Mouse (Mus musculus): ENCODE results near the gene Nfya. TPM values are rescaled to one million over a fixed set of nuclear protein-coding genes. Genes with fewer than 3 reads are reported as not detected.

The Nfya gene
- total and polyA plus RNA-seq, 3 experiments: 26.9 to 44.2 (median 29.3) TPM

Other genes starting within 250 kb of the Nfya start
- not detected in 2 replicates for gene A530064D06Rik, start 242.6 kb downstream of the Nfya start, total RNA-seq (2012; rRNA removed)
- 0.15 and 0.20 TPM in 2 replicates for gene A530064D06Rik, start 242.6 kb downstream of the Nfya start, total RNA-seq (2014; rRNA removed)
- gene A530064D06Rik, start 242.6 kb downstream of the Nfya start, polyA plus RNA-seq (2012; ENCODE audit: insufficient read length, low read depth): 0.60 and 0.68 TPM in 2 replicates
- 0.08 TPM in 1 of 2 replicates, not detected in the other for gene Trem1, start 177.1 kb downstream of the Nfya start, total RNA-seq (2012; rRNA removed)
- 0.17 and 0.32 TPM in 2 replicates for gene Trem1, start 177.1 kb downstream of the Nfya start, total RNA-seq (2014; rRNA removed)
- 0.25 and 0.29 TPM in 2 replicates for gene Trem1, start 177.1 kb downstream of the Nfya start, polyA plus RNA-seq (2012; ENCODE audit: insufficient read length, low read depth)
- not detected in 2 replicates for gene Trem3, start 162.1 kb downstream of the Nfya start, total RNA-seq (2012; rRNA removed)
- not detected in 2 replicates for gene Trem3, start 162.1 kb downstream of the Nfya start, total RNA-seq (2014; rRNA removed)
- not detected in 2 replicates for gene Trem3, start 162.1 kb downstream of the Nfya start, polyA plus RNA-seq (2012; ENCODE audit: insufficient read length, low read depth)
- gene Treml4, start 145.6 kb downstream of the Nfya start, total RNA-seq (2012; rRNA removed): 0.13 TPM in 1 of 2 replicates, not detected in the other
- 0.22 and 0.55 TPM in 2 replicates for gene Treml4, start 145.6 kb downstream of the Nfya start, total RNA-seq (2014; rRNA removed)
- gene Treml4, start 145.6 kb downstream of the Nfya start, polyA plus RNA-seq (2012; ENCODE audit: insufficient read length, low read depth): 1.1 TPM in 2 replicates
- gene Treml2, start 110.4 kb downstream of the Nfya start, total RNA-seq (2012; rRNA removed): 1.3 and 2.4 TPM in 2 replicates
- 5.5 and 6.4 TPM in 2 replicates for gene Treml2, start 110.4 kb downstream of the Nfya start, total RNA-seq (2014; rRNA removed)
- 9.8 and 10.2 TPM in 2 replicates for gene Treml2, start 110.4 kb downstream of the Nfya start, polyA plus RNA-seq (2012; ENCODE audit: insufficient read length, low read depth)
- 0.08 TPM in 1 of 2 replicates, not detected in the other for gene B430306N03Rik, start 93.8 kb downstream of the Nfya start, total RNA-seq (2012; rRNA removed)
- gene B430306N03Rik, start 93.8 kb downstream of the Nfya start, total RNA-seq (2014; rRNA removed): 0.21 and 0.35 TPM in 2 replicates
- gene B430306N03Rik, start 93.8 kb downstream of the Nfya start, polyA plus RNA-seq (2012; ENCODE audit: insufficient read length, low read depth): 1.0 and 1.6 TPM in 2 replicates
- not detected in 2 replicates for gene Trem2, start 63.5 kb downstream of the Nfya start, total RNA-seq (2012; rRNA removed)
- gene Trem2, start 63.5 kb downstream of the Nfya start, total RNA-seq (2014; rRNA removed): not detected in 2 replicates
- gene Trem2, start 63.5 kb downstream of the Nfya start, polyA plus RNA-seq (2012; ENCODE audit: insufficient read length, low read depth): not detected in 2 replicates
- not detected in 2 replicates for gene Treml1, start 50.0 kb downstream of the Nfya start, total RNA-seq (2012; rRNA removed)
- gene Treml1, start 50.0 kb downstream of the Nfya start, total RNA-seq (2014; rRNA removed): not detected in 2 replicates
- gene Treml1, start 50.0 kb downstream of the Nfya start, polyA plus RNA-seq (2012; ENCODE audit: insufficient read length, low read depth): not detected in 2 replicates
- gene Oard1, start 108 bp upstream of the Nfya start, total RNA-seq (2012; rRNA removed): 30.0 and 30.6 TPM in 2 replicates
- 59.4 and 61.6 TPM in 2 replicates for gene Oard1, start 108 bp upstream of the Nfya start, total RNA-seq (2014; rRNA removed)
- gene Oard1, start 108 bp upstream of the Nfya start, polyA plus RNA-seq (2012; ENCODE audit: insufficient read length, low read depth): 32.6 TPM in 2 replicates
- 0.13 TPM in 1 of 2 replicates, not detected in the other for gene Apobec2, start 23.0 kb upstream of the Nfya start, total RNA-seq (2012; rRNA removed)
- 0.21 TPM in 1 of 2 replicates, not detected in the other for gene Apobec2, start 23.0 kb upstream of the Nfya start, total RNA-seq (2014; rRNA removed)
- gene Apobec2, start 23.0 kb upstream of the Nfya start, polyA plus RNA-seq (2012; ENCODE audit: insufficient read length, low read depth): 0.23 and 0.70 TPM in 2 replicates
- not detected in 2 replicates for gene Tspo2, start 41.6 kb upstream of the Nfya start, total RNA-seq (2012; rRNA removed)
- gene Tspo2, start 41.6 kb upstream of the Nfya start, total RNA-seq (2014; rRNA removed): not detected in 2 replicates
- gene Tspo2, start 41.6 kb upstream of the Nfya start, polyA plus RNA-seq (2012; ENCODE audit: insufficient read length, low read depth): not detected in 2 replicates
- 0.21 and 0.34 TPM in 2 replicates for gene Unc5cl, start 45.0 kb upstream of the Nfya start, total RNA-seq (2012; rRNA removed)
- gene Unc5cl, start 45.0 kb upstream of the Nfya start, total RNA-seq (2014; rRNA removed): not detected in 2 replicates
- 0.09 TPM in 1 of 2 replicates, not detected in the other for gene Unc5cl, start 45.0 kb upstream of the Nfya start, polyA plus RNA-seq (2012; ENCODE audit: insufficient read length, low read depth)